Mouse (Mus musculus) spleen, adult 2 months (tissue): ENCODE measurements at regions not wholly inside any gene's neighbourhood (a gene's known extent, or its start where the extent isn't known, plus 50 kb on each side); places are given as distances from the start of the nearest gene placed in this dataset.

Source experiments
- DNase-seq, 2 experiments: peaks; one replicate each; pipeline versions ENCODE4 v3.0.0 to v3.0.0-alpha.2; 2012 to 2021; ENCODE audit warnings: low spot score in 2 of 2, low read depth in 1 of 2
- H3K27ac ChIP-seq: fragments of 200-500 bp; 2 replicates; pipeline ENCODE4 v1.5.1; 2012; ENCODE audit warnings: low read length, inconsistent platforms; ENCODE audit not compliant: insufficient read depth
- H3K27me3 ChIP-seq: fragments of 200-500 bp; 2 replicates; pipeline ENCODE4 v1.6.1; 2012; ENCODE audit warnings: mild to moderate bottlenecking, moderate library complexity, low read length, inconsistent platforms; ENCODE audit not compliant: control insufficient read depth, insufficient read depth
- H3K36me3 ChIP-seq: fragments of 200-500 bp; 2 replicates; pipeline ENCODE4 v1.6.1; 2012; ENCODE audit warnings: mild to moderate bottlenecking, low read length, inconsistent platforms; ENCODE audit not compliant: control insufficient read depth, insufficient read depth
- H3K4me1 ChIP-seq: fragments of 200-500 bp; 2 replicates; pipeline ENCODE4 v1.6.1; 2011; ENCODE audit warnings: inconsistent platforms; ENCODE audit not compliant: control insufficient read depth, insufficient read depth, insufficient read length
- H3K4me3 ChIP-seq: fragments of 200-500 bp; 2 replicates; pipeline ENCODE4 v1.5.1; 2011; ENCODE audit warnings: mild to moderate bottlenecking, inconsistent platforms; ENCODE audit not compliant: insufficient read depth, insufficient read length; ENCODE audit errors: extremely low read depth
- CTCF ChIP-seq: fragments of 200-500 bp; IDR thresholded peaks from 2 replicates; pipeline ENCODE4 v1.5.1; 2011; ENCODE audit warnings: mild to moderate bottlenecking, inconsistent platforms; ENCODE audit not compliant: insufficient read depth, insufficient read length, insufficient replicate concordance; ENCODE audit errors: extremely low read depth
- POLR2A ChIP-seq: fragments of 200-500 bp; IDR thresholded peaks from 2 replicates; pipeline ENCODE4 v1.6.1; 2011; ENCODE audit warnings: low read depth, low read length, inconsistent platforms
- WGBS: fragments of 180-500 bp; shearing (Covaris S2); methylation state at CpG from one replicate; pipeline ENCODE4 v1.1.7; 2018; 5-methylcytosine and 5-hydroxymethylcytosine counted together

GRCm38 (mm10) chr3:143949026-143949637 is 255.9 kb downstream of the Lmo4 start:
- DNase-seq, result no peak
- TF ChIP-seq CTCF, result no peak
- no peak for TF ChIP-seq POLR2A
- WGBS, result 77% methylated on average over 11 of the region's 11 CpGs
- no peak overlapping the region for H3K27ac ChIP-seq
- no peak overlapping the region for H3K4me3 ChIP-seq
- no peaks in the 10 kb centered on the region for H3K4me1 ChIP-seq
- H3K27me3 ChIP-seq, result no peaks in the 10 kb centered on the region
- H3K36me3 ChIP-seq, result no peaks in the 10 kb centered on the region

- Histone ChIP-seq H3K27me3 (no peaks in the 10 kb centered on the region), H3K4me1 (no peaks in the 10 kb centered on the region), H3K36me3 (no peaks in the 10 kb centered on the region), H3K4me3 (no peak overlapping the region), H3K27ac (no peak overlapping the region)
- no peak for TF ChIP-seq CTCF
- no peak for DNase-seq
- WGBS, result 82% methylated on average over 3 of the region's 3 CpGs
Observed at GRCm38 (mm10) chr3:143947938-143948267, 257.1 kb downstream of the Lmo4 start.

GRCm38 (mm10) chr3:143947079-143947937 is 257.7 kb downstream of the Lmo4 start:
- H3K27ac ChIP-seq, result no peak overlapping the region
- TF ChIP-seq CTCF (no peak), POLR2A (no peak)
- H3K4me1 ChIP-seq, result no peaks in the 10 kb centered on the region
- 81% methylated on average over 11 of the region's 11 CpGs for WGBS
- H3K36me3 ChIP-seq, result no peaks in the 10 kb centered on the region
- DNase-seq, result no peak
- no peak overlapping the region for H3K4me3 ChIP-seq
- no peaks in the 10 kb centered on the region for H3K27me3 ChIP-seq

DNA sequence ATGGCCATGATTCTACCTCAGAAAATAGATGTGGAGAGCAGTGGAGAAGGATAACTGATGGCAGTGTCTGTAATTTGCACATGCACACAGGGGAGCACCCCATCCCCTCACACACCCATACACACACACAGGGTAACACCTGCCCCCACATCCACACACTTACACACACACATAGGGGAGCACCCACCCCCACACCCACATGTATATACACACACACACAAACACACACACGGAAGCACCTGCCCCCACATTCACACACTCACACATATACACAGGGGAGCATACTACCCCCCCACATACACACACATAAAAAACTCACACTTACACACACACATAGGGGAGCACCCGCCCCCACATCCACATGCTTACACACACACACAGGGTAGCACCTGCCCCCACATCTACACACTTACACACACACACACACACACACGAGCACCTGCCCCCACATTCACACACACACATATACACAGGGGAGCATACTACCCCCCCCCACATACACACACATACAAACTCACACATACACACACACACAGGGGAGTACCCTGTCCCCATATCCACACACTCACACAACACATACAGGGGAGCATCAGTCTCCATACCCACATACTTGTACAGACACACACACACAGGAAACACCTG is 265.8 kb downstream of the Lmo4 start:
- H3K27ac ChIP-seq, result no peak overlapping the region
- 92% methylated on average over 3 of the region's 3 CpGs for WGBS
- H3K36me3 ChIP-seq, result no peaks in the 10 kb centered on the region
- H3K4me3 ChIP-seq, result no peak overlapping the region
- TF ChIP-seq CTCF (no peak), POLR2A (no peak)
- no peaks in the 10 kb centered on the region for H3K27me3 ChIP-seq
- no peak for DNase-seq
- no peaks in the 10 kb centered on the region for H3K4me1 ChIP-seq

DNA sequence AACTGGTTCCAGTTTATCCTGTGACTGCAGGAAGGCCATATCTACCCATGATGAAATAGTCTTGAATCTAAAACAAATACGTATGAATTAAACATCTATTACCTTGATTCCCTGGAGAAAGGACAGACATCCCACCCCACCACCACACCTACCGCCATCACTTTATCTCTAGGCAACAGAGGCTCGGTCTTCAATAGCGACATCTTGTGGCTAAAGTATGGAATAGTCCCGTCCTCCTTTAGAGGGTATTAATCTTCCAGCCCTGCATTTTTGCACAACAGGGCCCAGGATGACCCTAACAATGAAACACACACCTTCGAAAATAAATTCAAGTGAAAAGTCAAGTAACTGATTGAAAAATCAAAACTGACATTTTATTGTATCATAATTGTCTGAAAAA is 279.7 kb downstream of the Lmo4 start:
- DNase-seq, result no peak
- Histone ChIP-seq H3K4me1 (no peaks in the 10 kb centered on the region), H3K27me3 (no peaks in the 10 kb centered on the region), H3K27ac (no peak overlapping the region), H3K36me3 (no peaks in the 10 kb centered on the region), H3K4me3 (no peak overlapping the region)
- WGBS, result 75% methylated on average over 6 of the region's 6 CpGs
- no peak for TF ChIP-seq POLR2A
- TF ChIP-seq CTCF, result peak; percentile 3; the same call in 1 of the 2 replicates

DNA sequence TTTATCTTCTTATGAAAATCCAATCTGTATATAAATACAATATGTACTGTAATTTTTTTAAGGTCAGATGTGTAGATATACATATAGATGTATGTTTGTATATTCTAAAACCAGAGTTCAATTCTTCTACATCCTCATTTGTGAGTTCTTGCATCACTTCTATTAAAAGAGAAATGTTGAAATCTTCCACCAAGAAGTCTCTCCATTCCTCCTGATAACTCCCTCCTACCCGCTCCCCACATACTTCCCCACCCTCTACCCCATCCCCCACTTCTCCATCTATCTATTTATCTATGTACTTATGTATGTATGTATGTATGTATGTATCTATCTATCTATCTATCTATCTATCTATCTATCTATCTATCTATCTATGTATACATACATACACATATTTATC is 285.3 kb downstream of the Lmo4 start:
- no peaks in the 10 kb centered on the region for H3K36me3 ChIP-seq
- no peaks in the 10 kb centered on the region for H3K4me1 ChIP-seq
- DNase-seq, result no peak
- no peak overlapping the region for H3K27ac ChIP-seq
- no peak overlapping the region for H3K4me3 ChIP-seq
- 83% methylated on average over 1 of the region's 1 CpGs for WGBS
- TF ChIP-seq CTCF (no peak), POLR2A (no peak)
- no peaks in the 10 kb centered on the region for H3K27me3 ChIP-seq
